Mouse (Mus musculus): ENCODE results near the gene Trappc12. TPM values are rescaled to one million over a fixed set of nuclear protein-coding genes. Genes with fewer than 3 reads are reported as not detected.

Gene Trappc12
- polyA plus RNA-seq (2014; fragmentation: Nextera tagmentation; extraction: Ambion mirVana) = 27.4 and 43.9 TPM in 2 replicates

- ATAC-seq (ENCODE audit: low FRiP score, low TSS enrichment) = peak; percentile 94
- Histone ChIP-seq H3K36me3 (ENCODE audit: control insufficient read depth, insufficient read depth, low read length) (peaks cover 20% of the 10 kb centered on the region), H3K9me3 (ENCODE audit: control insufficient read depth, low read length) (no peaks in the 10 kb centered on the region), H3K4me3 (ENCODE audit: low read length) (peak within 1 kb of the TSS; percentile 87), H3K27me3 (ENCODE audit: control insufficient read depth, insufficient read depth, low read length) (no peaks in the 10 kb centered on the region), H3K4me1 (ENCODE audit: control insufficient read depth, insufficient read depth, low read length) (peaks cover 3% of the 10 kb centered on the region), H3K4me2 (replicated peaks; ENCODE audit: low read depth, low read length) (peak within 1 kb of the TSS; percentile 94), H3K27ac (ENCODE audit: low read depth, low read length) (0 out of 2 replicates have a peak within 1 kb of the TSS, but pooled peaks have one; percentile 37), H3K9ac (ENCODE audit: low read depth, low read length) (peak within 1 kb of the TSS; percentile 82)
- WGBS = under 1% methylated on average over 41 of the region's 41 CpGs
Measured at GRCm38 (mm10) chr12:28750021-28750633, at the start of gene Trappc12. Trappc12 (minus strand) TSS chr12:28750472.

- peaks cover 8% of the 10 kb centered on the region for H3K4me1 ChIP-seq (ENCODE audit: control insufficient read depth, insufficient read depth, low read length)
- H3K27ac ChIP-seq (ENCODE audit: low read depth, low read length) = no peak overlapping the region
- H3K9me3 ChIP-seq (ENCODE audit: control insufficient read depth, low read length) = peaks cover 7% of the 10 kb centered on the region; the same call in 1 of the 2 replicates
- WGBS = 59% methylated on average over 11 of the region's 11 CpGs
- H3K4me3 ChIP-seq (ENCODE audit: low read length) = no peak overlapping the region
- H3K36me3 ChIP-seq (ENCODE audit: control insufficient read depth, insufficient read depth, low read length) = no peaks in the 10 kb centered on the region
- H3K9ac ChIP-seq (ENCODE audit: low read depth, low read length) = no peak overlapping the region
- H3K4me2 ChIP-seq (replicated peaks; ENCODE audit: low read depth, low read length) = no peak overlapping the region
- peak; percentile 72; the same call in 1 of the 2 replicates for ATAC-seq (ENCODE audit: low FRiP score, low TSS enrichment)
- no peaks in the 10 kb centered on the region for H3K27me3 ChIP-seq (ENCODE audit: control insufficient read depth, insufficient read depth, low read length)
Measured at GRCm38 (mm10) chr12:28799798-28800411, 49.6 kb upstream of the Trappc12 start.

GRCm38 (mm10) chr12:28796881-28797420 lies 46.7 kb upstream of the Trappc12 start:
- peaks cover 6% of the 10 kb centered on the region for H3K4me1 ChIP-seq (ENCODE audit: control insufficient read depth, insufficient read depth, low read length)
- H3K27me3 ChIP-seq (ENCODE audit: control insufficient read depth, insufficient read depth, low read length) = no peaks in the 10 kb centered on the region
- H3K9me3 ChIP-seq (ENCODE audit: control insufficient read depth, low read length) = peaks cover 7% of the 10 kb centered on the region; the same call in 1 of the 2 replicates
- H3K9ac ChIP-seq (ENCODE audit: low read depth, low read length) = no peak overlapping the region
- no peaks in the 10 kb centered on the region for H3K36me3 ChIP-seq (ENCODE audit: control insufficient read depth, insufficient read depth, low read length)
- H3K4me2 ChIP-seq (replicated peaks; ENCODE audit: low read depth, low read length) = no peak overlapping the region
- no peak overlapping the region for H3K27ac ChIP-seq (ENCODE audit: low read depth, low read length)
- no peak overlapping the region for H3K4me3 ChIP-seq (ENCODE audit: low read length)
- no peak for ATAC-seq (ENCODE audit: low FRiP score, low TSS enrichment)

GRCm38 (mm10) chr12:28795041-28795440 lies 44.8 kb upstream of the Trappc12 start:
- no peaks in the 10 kb centered on the region for H3K36me3 ChIP-seq (ENCODE audit: control insufficient read depth, insufficient read depth, low read length)
- no peak overlapping the region for H3K4me2 ChIP-seq (replicated peaks; ENCODE audit: low read depth, low read length)
- no peaks in the 10 kb centered on the region for H3K27me3 ChIP-seq (ENCODE audit: control insufficient read depth, insufficient read depth, low read length)
- WGBS = 91% methylated on average over 3 of the region's 3 CpGs
- peaks cover 5% of the 10 kb centered on the region; the same call in 1 of the 2 replicates for H3K4me1 ChIP-seq (ENCODE audit: control insufficient read depth, insufficient read depth, low read length)
- no peak overlapping the region for H3K4me3 ChIP-seq (ENCODE audit: low read length)
- H3K9me3 ChIP-seq (ENCODE audit: control insufficient read depth, low read length) = peaks cover 7% of the 10 kb centered on the region; the same call in 1 of the 2 replicates
- no peak overlapping the region for H3K27ac ChIP-seq (ENCODE audit: low read depth, low read length)
- no peak overlapping the region for H3K9ac ChIP-seq (ENCODE audit: low read depth, low read length)
- ATAC-seq (ENCODE audit: low FRiP score, low TSS enrichment) = no peak

GRCm38 (mm10) chr12:28793715-28794114 lies 43.4 kb upstream of the Trappc12 start:
- no peak overlapping the region for H3K27ac ChIP-seq (ENCODE audit: low read depth, low read length)
- H3K4me2 ChIP-seq (replicated peaks; ENCODE audit: low read depth, low read length) = no peak overlapping the region
- no peak for ATAC-seq (ENCODE audit: low FRiP score, low TSS enrichment)
- H3K36me3 ChIP-seq (ENCODE audit: control insufficient read depth, insufficient read depth, low read length) = no peaks in the 10 kb centered on the region
- H3K9me3 ChIP-seq (ENCODE audit: control insufficient read depth, low read length) = peaks cover 7% of the 10 kb centered on the region; the same call in 1 of the 2 replicates
- no peak overlapping the region for H3K9ac ChIP-seq (ENCODE audit: low read depth, low read length)
- no peak overlapping the region for H3K4me3 ChIP-seq (ENCODE audit: low read length)
- H3K27me3 ChIP-seq (ENCODE audit: control insufficient read depth, insufficient read depth, low read length) = no peaks in the 10 kb centered on the region
- H3K4me1 ChIP-seq (ENCODE audit: control insufficient read depth, insufficient read depth, low read length) = 0 out of 2 replicates have a peak, but pooled peaks cover 3% of the 10 kb centered on the region
- WGBS = 83% methylated on average over 2 of the region's 2 CpGs

GRCm38 (mm10) chr12:28792613-28793012 lies 42.3 kb upstream of the Trappc12 start:
- no peak overlapping the region for H3K4me3 ChIP-seq (ENCODE audit: low read length)
- H3K27me3 ChIP-seq (ENCODE audit: control insufficient read depth, insufficient read depth, low read length) = no peaks in the 10 kb centered on the region
- no peak overlapping the region for H3K27ac ChIP-seq (ENCODE audit: low read depth, low read length)
- no peak overlapping the region for H3K4me2 ChIP-seq (replicated peaks; ENCODE audit: low read depth, low read length)
- ATAC-seq (ENCODE audit: low FRiP score, low TSS enrichment) = no peak
- 70% methylated on average over 3 of the region's 3 CpGs for WGBS
- H3K36me3 ChIP-seq (ENCODE audit: control insufficient read depth, insufficient read depth, low read length) = no peaks in the 10 kb centered on the region
- no peak overlapping the region for H3K9ac ChIP-seq (ENCODE audit: low read depth, low read length)
- peaks cover 3% of the 10 kb centered on the region; the same call in 1 of the 2 replicates for H3K4me1 ChIP-seq (ENCODE audit: control insufficient read depth, insufficient read depth, low read length)
- no peaks in the 10 kb centered on the region for H3K9me3 ChIP-seq (ENCODE audit: control insufficient read depth, low read length)

- Histone ChIP-seq H3K27me3 (ENCODE audit: control insufficient read depth, insufficient read depth, low read length) (no peaks in the 10 kb centered on the region), H3K27ac (ENCODE audit: low read depth, low read length) (no peak overlapping the region), H3K9ac (ENCODE audit: low read depth, low read length) (no peak overlapping the region), H3K4me2 (replicated peaks; ENCODE audit: low read depth, low read length) (no peak overlapping the region), H3K4me3 (ENCODE audit: low read length) (no peak overlapping the region), H3K36me3 (ENCODE audit: control insufficient read depth, insufficient read depth, low read length) (no peaks in the 10 kb centered on the region), H3K4me1 (ENCODE audit: control insufficient read depth, insufficient read depth, low read length) (peaks cover 38% of the 10 kb centered on the region), H3K9me3 (ENCODE audit: control insufficient read depth, low read length) (no peaks in the 10 kb centered on the region)
- ATAC-seq (ENCODE audit: low FRiP score, low TSS enrichment) = no peak
- 87% methylated on average over 6 of the region's 6 CpGs for WGBS
Measured at GRCm38 (mm10) chr12:28786310-28786709, 36.0 kb upstream of the Trappc12 start.

GRCm38 (mm10) chr12:28785299-28785698 lies 35.0 kb upstream of the Trappc12 start:
- no peak overlapping the region for H3K4me2 ChIP-seq (replicated peaks; ENCODE audit: low read depth, low read length)
- H3K27ac ChIP-seq (ENCODE audit: low read depth, low read length) = peak overlapping the region; percentile 85
- no peak overlapping the region for H3K4me3 ChIP-seq (ENCODE audit: low read length)
- no peak overlapping the region for H3K9ac ChIP-seq (ENCODE audit: low read depth, low read length)
- 0% methylated on average over 1 of the region's 1 CpGs for WGBS
- H3K27me3 ChIP-seq (ENCODE audit: control insufficient read depth, insufficient read depth, low read length) = no peaks in the 10 kb centered on the region
- H3K9me3 ChIP-seq (ENCODE audit: control insufficient read depth, low read length) = no peaks in the 10 kb centered on the region
- peaks cover 38% of the 10 kb centered on the region for H3K4me1 ChIP-seq (ENCODE audit: control insufficient read depth, insufficient read depth, low read length)
- peak; percentile 91 for ATAC-seq (ENCODE audit: low FRiP score, low TSS enrichment)
- no peaks in the 10 kb centered on the region for H3K36me3 ChIP-seq (ENCODE audit: control insufficient read depth, insufficient read depth, low read length)

- Histone ChIP-seq H3K36me3 (ENCODE audit: control insufficient read depth, insufficient read depth, low read length) (no peaks in the 10 kb centered on the region), H3K4me1 (ENCODE audit: control insufficient read depth, insufficient read depth, low read length) (peaks cover 35% of the 10 kb centered on the region), H3K9me3 (ENCODE audit: control insufficient read depth, low read length) (no peaks in the 10 kb centered on the region), H3K4me3 (ENCODE audit: low read length) (no peak overlapping the region), H3K9ac (ENCODE audit: low read depth, low read length) (no peak overlapping the region), H3K27ac (ENCODE audit: low read depth, low read length) (peak overlapping the region; percentile 85), H3K27me3 (ENCODE audit: control insufficient read depth, insufficient read depth, low read length) (no peaks in the 10 kb centered on the region), H3K4me2 (replicated peaks; ENCODE audit: low read depth, low read length) (no peak overlapping the region)
- ATAC-seq (ENCODE audit: low FRiP score, low TSS enrichment) = peak; percentile 89
- 12% methylated on average over 8 of the region's 8 CpGs for WGBS
Measured at GRCm38 (mm10) chr12:28784864-28785263, 34.6 kb upstream of the Trappc12 start.

Measured in kidney, embryonic 14.5 days (tissue).